Mouse (Mus musculus): ENCODE results near the gene Ext2. TPM values are rescaled to one million over a fixed set of nuclear protein-coding genes. Genes with fewer than 3 reads are reported as not detected.

Gene Ext2
- polyA plus RNA-seq, 1 experiment from 2014 or later = 22.6 TPM

GRCm38 (mm10) chr2:93647051-93647923 is 175.1 kb downstream of the Ext2 start:
- 2% methylated on average over 44 of the region's 44 CpGs for WGBS (ENCODE audit: insufficient replicate concordance)
- H3K4me3 ChIP-seq (ENCODE audit: low read depth, low read length) = peak overlapping the region; percentile 31

GRCm38 (mm10) chr2:93645626-93646320 is 176.6 kb downstream of the Ext2 start:
- Histone ChIP-seq H3K4me2 (ENCODE audit: low read depth, low read length) (peak overlapping the region; percentile 70), H3K27ac (ENCODE audit: low read depth) (no peak overlapping the region), H3K9ac (replicated peaks) (no peak overlapping the region), H3K27me3 (ENCODE audit: insufficient read depth, low read length) (peaks cover 95% of the 10 kb centered on the region), H3K36me3 (replicated peaks; ENCODE audit: insufficient read depth, low read length) (no peaks in the 10 kb centered on the region), H3K4me1 (ENCODE audit: insufficient read depth) (peaks cover 6% of the 10 kb centered on the region), H3K9me3 (ENCODE audit: low read length) (no peaks in the 10 kb centered on the region), H3K4me3 (ENCODE audit: low read depth, low read length) (peak overlapping the region; percentile 53)
- TF ChIP-seq CTCF (IDR thresholded peaks at IDR 0.05; ENCODE audit: low read depth) (no peak), EP300 (IDR thresholded peaks at IDR 0.05; ENCODE audit: low read depth) (no peak)
- 5% methylated on average over 33 of the region's 33 CpGs for WGBS (ENCODE audit: insufficient replicate concordance)
- peak; percentile 51 for DNase-seq
- no peak for ATAC-seq

More at GRCm38 (mm10) chr2:93647051-93647923, 175.1 kb downstream of the Ext2 start:
- Histone ChIP-seq H3K27me3 (ENCODE audit: insufficient read depth, low read length) (peaks cover 80% of the 10 kb centered on the region), H3K4me1 (ENCODE audit: insufficient read depth) (peaks cover 6% of the 10 kb centered on the region), H3K9ac (replicated peaks) (no peak overlapping the region), H3K27ac (ENCODE audit: low read depth) (no peak overlapping the region), H3K4me2 (ENCODE audit: low read depth, low read length) (peak overlapping the region; percentile 58), H3K9me3 (ENCODE audit: low read length) (no peaks in the 10 kb centered on the region), H3K36me3 (replicated peaks; ENCODE audit: insufficient read depth, low read length) (no peaks in the 10 kb centered on the region)
- no peak for TF ChIP-seq EP300 (IDR thresholded peaks at IDR 0.05; ENCODE audit: low read depth)
- TF ChIP-seq CTCF (IDR thresholded peaks at IDR 0.05; ENCODE audit: low read depth) = no peak
- peak; percentile 21 for DNase-seq
- no peak for ATAC-seq

- Histone ChIP-seq H3K27me3 (ENCODE audit: insufficient read depth, low read length) (peaks cover 99% of the 10 kb centered on the region), H3K4me2 (ENCODE audit: low read depth, low read length) (no peak overlapping the region), H3K4me1 (ENCODE audit: insufficient read depth) (peaks cover 6% of the 10 kb centered on the region), H3K36me3 (replicated peaks; ENCODE audit: insufficient read depth, low read length) (no peaks in the 10 kb centered on the region), H3K27ac (ENCODE audit: low read depth) (no peak overlapping the region), H3K9ac (replicated peaks) (no peak overlapping the region), H3K9me3 (ENCODE audit: low read length) (no peaks in the 10 kb centered on the region), H3K4me3 (ENCODE audit: low read depth, low read length) (no peak overlapping the region)
- no peak for ATAC-seq
- WGBS (ENCODE audit: insufficient replicate concordance) = 37% methylated on average over 10 of the region's 10 CpGs
- TF ChIP-seq CTCF (IDR thresholded peaks at IDR 0.05; ENCODE audit: low read depth) (no peak), EP300 (IDR thresholded peaks at IDR 0.05; ENCODE audit: low read depth) (no peak)
- DNase-seq = no peak
Measured at GRCm38 (mm10) chr2:93645197-93645596, 177.2 kb downstream of the Ext2 start.

GRCm38 (mm10) chr2:93644731-93645130 is 177.6 kb downstream of the Ext2 start:
- WGBS (ENCODE audit: insufficient replicate concordance) = 45% methylated on average over 6 of the region's 6 CpGs

GRCm38 (mm10) chr2:93644234-93644633 is 178.1 kb downstream of the Ext2 start:
- no peak overlapping the region for H3K4me2 ChIP-seq (ENCODE audit: low read depth, low read length)
- WGBS (ENCODE audit: insufficient replicate concordance) = 42% methylated on average over 4 of the region's 4 CpGs
- ATAC-seq = no peak
- TF ChIP-seq CTCF (IDR thresholded peaks at IDR 0.05; ENCODE audit: low read depth) (no peak), EP300 (IDR thresholded peaks at IDR 0.05; ENCODE audit: low read depth) (no peak)
- H3K4me3 ChIP-seq (ENCODE audit: low read depth, low read length) = no peak overlapping the region
- no peak overlapping the region for H3K27ac ChIP-seq (ENCODE audit: low read depth)
- peaks cover 99% of the 10 kb centered on the region for H3K27me3 ChIP-seq (ENCODE audit: insufficient read depth, low read length)
- H3K9ac ChIP-seq (replicated peaks) = no peak overlapping the region
- no peaks in the 10 kb centered on the region for H3K9me3 ChIP-seq (ENCODE audit: low read length)
- DNase-seq = no peak
- no peaks in the 10 kb centered on the region for H3K36me3 ChIP-seq (replicated peaks; ENCODE audit: insufficient read depth, low read length)
- peaks cover 6% of the 10 kb centered on the region for H3K4me1 ChIP-seq (ENCODE audit: insufficient read depth)

More at GRCm38 (mm10) chr2:93644731-93645130, 177.6 kb downstream of the Ext2 start:
- Histone ChIP-seq H3K9me3 (ENCODE audit: low read length) (no peaks in the 10 kb centered on the region), H3K4me2 (ENCODE audit: low read depth, low read length) (no peak overlapping the region), H3K27me3 (ENCODE audit: insufficient read depth, low read length) (peaks cover 99% of the 10 kb centered on the region), H3K36me3 (replicated peaks; ENCODE audit: insufficient read depth, low read length) (no peaks in the 10 kb centered on the region), H3K9ac (replicated peaks) (no peak overlapping the region), H3K4me1 (ENCODE audit: insufficient read depth) (peaks cover 6% of the 10 kb centered on the region), H3K27ac (ENCODE audit: low read depth) (no peak overlapping the region), H3K4me3 (ENCODE audit: low read depth, low read length) (no peak overlapping the region)
- ATAC-seq = no peak
- no peak for DNase-seq
- TF ChIP-seq CTCF (IDR thresholded peaks at IDR 0.05; ENCODE audit: low read depth) = no peak
- no peak for TF ChIP-seq EP300 (IDR thresholded peaks at IDR 0.05; ENCODE audit: low read depth)

GRCm38 (mm10) chr2:93643403-93643780 is 179.0 kb downstream of the Ext2 start:
- ATAC-seq (no peak), DNase-seq (no peak)
- peak overlapping the region; percentile 40 for H3K4me3 ChIP-seq (ENCODE audit: low read depth, low read length)
- no peak overlapping the region for H3K27ac ChIP-seq (ENCODE audit: low read depth)
- peaks cover 6% of the 10 kb centered on the region for H3K4me1 ChIP-seq (ENCODE audit: insufficient read depth)
- no peaks in the 10 kb centered on the region for H3K36me3 ChIP-seq (replicated peaks; ENCODE audit: insufficient read depth, low read length)
- H3K9ac ChIP-seq (replicated peaks) = no peak overlapping the region
- no peaks in the 10 kb centered on the region for H3K9me3 ChIP-seq (ENCODE audit: low read length)
- 3% methylated on average over 28 of the region's 28 CpGs for WGBS (ENCODE audit: insufficient replicate concordance)
- TF ChIP-seq EP300 (IDR thresholded peaks at IDR 0.05; ENCODE audit: low read depth) (no peak), CTCF (IDR thresholded peaks at IDR 0.05; ENCODE audit: low read depth) (no peak)
- H3K27me3 ChIP-seq (ENCODE audit: insufficient read depth, low read length) = peaks cover 96% of the 10 kb centered on the region
- peak overlapping the region; percentile 65 for H3K4me2 ChIP-seq (ENCODE audit: low read depth, low read length)

Measured in liver, postnatal 0 days (tissue).